Mouse (Mus musculus) thymus, postnatal 25 days (tissue): ENCODE results near the gene Fer.

Experiments used
- DNase-seq: peaks from one replicate; pipeline ENCODE4 v3.0.0; 2022

Fer gene

DNA sequence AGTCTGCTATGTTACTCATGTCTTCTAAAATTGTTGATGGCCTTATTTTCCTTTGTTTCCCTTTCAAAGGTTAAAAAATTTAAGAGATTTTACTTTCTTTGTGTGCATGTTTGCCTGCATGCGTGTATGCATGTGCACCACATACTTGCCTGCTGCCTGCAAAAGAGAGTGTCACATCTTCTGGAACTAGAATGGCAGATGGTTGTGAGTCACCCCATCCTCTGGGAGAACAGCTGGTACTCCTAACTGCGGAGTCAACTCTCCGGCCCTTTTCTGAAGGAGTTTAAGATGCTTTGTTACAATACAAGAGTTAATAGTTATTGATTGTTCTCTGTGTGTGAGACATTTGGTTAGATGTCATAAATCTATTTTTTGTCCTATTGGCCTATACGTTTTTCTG, 16.0 kb downstream of the Fer start:
- DNase-seq = no peak

DNA sequence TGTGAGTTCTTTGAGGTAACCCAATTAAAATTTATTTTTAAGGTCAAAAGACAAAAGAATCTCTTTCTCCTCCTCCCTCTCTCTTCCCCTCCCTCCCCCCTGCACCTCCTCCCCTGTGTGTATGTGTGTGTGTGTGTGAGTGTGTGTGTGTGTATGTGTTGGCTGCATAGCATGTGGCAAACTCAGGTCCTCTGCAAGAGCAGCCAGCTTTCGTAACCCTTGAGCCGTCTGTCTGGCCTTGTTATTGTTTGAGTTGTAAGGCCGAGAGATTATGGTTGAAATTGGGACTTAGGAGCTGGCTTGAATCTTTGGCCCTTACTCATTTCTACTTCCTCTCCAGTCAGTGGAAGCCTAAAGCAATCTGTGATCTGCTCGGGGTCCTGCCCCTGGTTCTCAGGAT, 17.1 kb downstream of the Fer start:
- no peak for DNase-seq

DNA sequence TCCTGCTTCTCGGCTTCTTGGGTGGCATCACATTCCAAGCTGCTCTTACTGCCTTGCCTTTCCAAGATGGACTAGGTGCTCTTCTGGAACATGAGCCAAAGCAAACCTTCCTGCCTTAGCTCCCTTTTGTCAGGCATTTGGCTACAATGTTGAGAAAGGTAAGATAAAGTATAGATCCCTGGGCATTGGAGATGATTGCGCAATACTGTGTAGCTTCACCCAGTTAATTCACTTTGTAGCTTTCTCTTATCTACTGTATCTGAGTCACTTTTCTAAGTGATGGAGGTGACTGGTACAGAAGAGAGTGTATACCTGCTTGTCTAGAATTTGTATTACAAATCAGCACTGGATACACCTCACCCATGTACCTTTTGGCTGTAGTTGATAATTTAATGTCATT, 24.1 kb downstream of the Fer start:
- DNase-seq = no peak

DNA sequence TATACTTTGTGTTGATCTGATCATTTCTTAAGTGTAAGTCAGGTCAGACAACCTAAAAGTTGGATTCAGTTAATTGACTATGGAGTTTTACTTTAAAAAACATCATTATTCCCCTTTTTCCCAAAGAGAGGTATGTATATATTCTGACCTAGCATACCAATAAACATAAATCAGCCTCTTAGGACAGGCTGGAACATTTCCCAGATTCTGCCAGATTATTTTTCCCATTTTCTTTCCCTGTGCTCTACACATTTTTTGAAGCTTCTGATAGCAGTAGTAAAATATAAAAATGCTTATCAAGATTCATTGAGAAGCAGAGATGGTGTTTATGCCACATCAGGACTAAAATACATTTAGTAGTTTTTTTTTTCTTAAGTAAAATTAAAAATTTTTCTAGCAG, 27.7 kb downstream of the Fer start:
- DNase-seq = no peak

DNA sequence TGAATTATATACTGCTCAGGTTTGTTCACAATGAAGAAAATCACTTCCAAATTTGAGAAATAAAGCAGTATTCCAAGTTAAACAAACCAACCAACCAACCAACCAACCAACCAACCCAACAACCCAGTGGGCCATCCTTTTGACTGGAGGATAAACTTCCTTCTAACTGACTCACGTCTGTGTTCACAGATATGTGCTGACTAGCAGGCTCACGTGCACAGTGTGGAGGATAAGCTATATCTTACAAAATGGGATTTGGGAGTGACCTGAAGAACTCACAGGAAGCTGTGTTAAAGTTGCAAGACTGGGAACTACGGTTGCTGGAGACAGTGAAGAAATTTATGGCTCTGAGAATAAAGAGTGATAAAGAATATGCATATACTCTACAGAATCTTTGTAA, 33.0 kb downstream of the Fer start:
- DNase-seq = no peak

DNA sequence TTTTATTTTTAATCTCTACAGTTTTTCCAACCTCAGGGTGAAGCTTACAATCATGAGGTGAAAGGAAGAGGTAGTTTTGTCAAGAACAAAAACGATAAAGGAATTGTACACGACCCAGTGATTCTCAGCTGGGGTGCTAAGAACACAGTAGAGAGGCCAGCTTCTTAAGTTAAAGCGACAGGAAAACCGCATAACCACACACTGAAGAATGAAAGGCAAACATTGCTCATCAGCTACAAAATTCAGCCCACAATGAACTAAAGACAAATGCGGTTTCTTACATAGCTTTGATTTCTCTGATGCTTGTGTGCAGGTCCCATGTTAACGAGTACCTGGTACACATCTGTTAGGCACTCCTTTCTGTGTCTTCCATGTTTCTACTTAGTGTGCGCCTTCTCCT, 34.2 kb downstream of the Fer start:
- no peak for DNase-seq

DNA sequence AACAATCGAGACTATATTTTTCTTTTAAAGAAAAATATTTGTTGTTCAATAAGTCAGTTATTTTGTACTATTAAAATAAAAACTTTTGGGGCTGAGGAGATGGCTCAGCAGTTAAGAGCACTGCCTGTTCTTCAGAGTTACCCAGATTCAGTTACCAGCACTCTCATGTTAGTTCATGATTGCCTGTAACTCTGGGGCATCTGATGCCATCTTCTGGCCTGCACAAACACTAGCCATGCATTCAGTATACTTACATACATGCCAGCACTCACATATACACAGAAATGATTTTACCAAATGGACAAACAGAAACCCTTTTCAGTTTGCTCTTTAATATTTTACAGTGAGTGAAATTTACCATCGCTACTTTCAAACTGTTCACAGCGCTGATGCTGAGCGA, 46.4 kb downstream of the Fer start:
- DNase-seq = no peak

DNA sequence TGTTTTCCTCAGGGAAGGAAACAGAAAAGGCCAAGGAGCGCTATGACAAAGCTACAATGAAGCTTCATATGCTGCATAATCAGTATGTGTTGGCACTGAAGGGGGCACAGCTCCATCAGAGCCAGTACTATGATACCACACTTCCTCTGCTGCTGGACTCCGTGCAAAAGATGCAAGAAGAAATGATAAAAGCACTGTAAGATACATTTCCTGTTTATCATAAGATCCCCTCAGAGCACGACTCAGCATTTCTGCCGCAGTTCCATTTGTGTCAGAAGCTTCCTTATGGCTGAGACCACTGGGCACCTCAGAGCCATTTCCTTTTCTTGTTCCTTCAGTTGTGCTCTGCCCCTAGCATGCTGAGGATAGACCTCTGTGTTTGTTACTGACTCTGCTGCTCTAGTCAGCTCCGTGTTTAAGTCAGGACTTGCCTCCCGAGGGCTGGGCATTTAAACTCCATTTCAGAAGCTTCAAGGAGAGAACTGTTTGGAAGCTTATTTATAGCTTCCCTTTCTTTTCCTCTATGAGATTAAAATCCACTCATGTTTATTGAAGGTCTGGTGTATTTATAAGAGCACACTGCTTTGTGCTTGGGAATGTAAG, 58.8 kb downstream of the Fer start:
- DNase-seq = no peak

DNA sequence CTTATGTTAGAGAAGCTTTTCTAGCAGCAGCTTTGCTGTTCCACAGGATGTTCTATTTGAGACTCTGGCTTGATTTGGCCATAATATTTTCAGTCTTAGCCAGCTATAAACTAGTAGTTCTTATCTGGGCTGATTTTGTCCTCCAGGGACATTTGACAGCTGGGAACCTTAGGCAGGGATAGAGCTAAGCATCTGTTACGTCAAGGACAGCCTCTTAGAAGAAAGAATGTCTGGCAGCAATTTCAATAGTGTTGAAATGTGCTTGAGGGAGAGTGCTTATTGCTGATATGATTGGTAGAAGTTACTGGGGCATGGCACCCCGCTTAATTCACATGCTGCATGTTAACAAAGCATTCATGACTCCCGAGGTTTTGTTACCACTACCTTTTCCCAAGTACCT, 62.7 kb downstream of the Fer start:
- no peak for DNase-seq

DNA sequence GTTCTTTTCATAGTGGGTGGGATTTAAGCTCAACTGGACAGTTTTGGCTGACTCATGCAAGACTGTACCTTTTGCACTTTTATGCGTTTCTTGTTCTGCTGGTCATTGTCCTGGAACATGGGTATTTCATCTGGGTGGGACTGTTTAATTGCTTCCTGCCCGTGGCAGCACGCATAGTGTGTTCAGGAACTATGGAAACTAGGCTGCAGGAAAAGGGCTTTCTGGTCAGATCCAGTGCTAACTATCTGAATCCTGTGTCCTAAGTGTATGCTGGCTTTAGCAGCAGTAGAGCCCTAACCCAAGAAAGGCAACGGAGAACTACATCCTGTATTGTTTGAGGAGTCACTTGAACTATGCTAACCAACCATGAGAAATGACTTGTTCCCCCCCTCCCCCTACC, 67.8 kb downstream of the Fer start:
- DNase-seq = no peak

DNA sequence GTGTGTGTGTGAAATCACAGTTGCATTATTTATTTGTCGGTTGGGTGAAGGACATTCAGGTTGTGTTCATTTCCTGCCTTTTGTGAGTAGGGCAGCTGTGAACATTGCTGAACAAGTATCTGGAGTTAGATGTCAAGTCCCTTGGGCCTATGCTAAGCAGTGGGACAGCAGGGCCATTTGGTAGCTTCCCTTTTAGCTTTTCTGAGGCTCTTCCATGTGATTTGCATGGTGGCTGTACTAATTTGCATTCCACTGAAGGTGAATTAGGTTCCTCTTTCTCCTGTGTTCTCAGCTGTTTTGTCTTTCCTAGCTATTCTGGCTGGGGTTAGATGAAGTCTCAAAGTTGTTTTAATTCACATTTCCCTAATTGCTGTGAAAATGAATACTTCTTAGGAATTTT, 68.7 kb downstream of the Fer start:
- no peak for DNase-seq

DNA sequence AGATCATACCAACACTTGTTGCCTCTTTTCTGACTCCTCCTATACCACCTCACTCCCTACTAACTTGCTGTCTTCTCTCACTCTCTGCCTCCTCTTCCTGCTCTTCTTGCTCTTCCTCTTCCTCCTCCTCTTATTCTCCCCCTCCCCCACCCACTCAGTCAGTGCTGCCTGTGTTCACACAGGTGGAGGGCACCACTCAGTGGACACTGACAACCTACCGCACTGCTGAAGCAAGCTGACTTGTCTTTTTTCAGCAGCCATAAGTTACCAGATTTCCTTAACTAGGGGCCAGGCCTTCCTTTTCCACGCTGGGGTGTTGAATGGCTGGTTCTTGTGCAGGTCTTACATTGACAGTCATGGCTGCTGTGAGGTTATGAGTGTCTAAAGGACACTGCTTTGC, 72.5 kb downstream of the Fer start:
- DNase-seq = no peak

DNA sequence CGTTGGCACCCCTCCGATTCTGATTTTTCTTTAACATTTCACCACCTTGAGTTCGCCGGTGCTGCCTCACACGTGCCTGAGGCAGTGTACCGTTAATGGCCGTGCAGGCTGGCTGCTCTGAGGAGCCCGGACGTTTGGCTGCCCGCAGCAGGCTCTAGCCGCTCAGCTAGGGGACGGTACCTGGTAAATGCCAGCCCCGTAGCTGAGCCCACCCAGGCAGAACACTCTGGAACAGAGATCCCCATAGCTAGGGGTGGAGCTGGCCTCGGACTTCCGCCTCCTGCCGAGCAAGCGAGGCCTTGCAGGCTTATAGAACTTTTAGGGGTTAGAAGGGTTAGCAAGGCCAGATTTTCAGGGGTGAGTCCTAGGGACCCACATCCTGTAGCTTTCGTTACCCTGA, 75.0 kb downstream of the Fer start:
- no peak for DNase-seq

DNA sequence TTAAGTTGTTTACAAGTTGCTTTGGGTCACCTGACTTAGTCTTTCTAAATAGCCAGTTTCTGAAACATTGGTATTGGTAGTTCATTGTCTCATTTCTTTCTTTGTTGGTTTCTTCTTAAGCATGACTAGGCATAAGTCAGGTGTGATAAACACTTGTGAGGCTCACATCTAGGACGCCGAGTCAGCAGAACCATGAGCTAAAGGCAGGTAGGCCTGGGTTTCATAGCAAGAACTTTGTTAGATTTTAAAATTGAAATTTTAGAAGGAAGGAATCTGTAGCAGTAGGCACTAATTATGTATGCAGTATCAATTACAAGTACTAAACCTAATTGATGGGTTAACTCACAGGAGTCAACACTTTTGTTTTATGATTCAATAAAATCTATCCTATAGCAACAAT, 83.9 kb downstream of the Fer start:
- no peak for DNase-seq

DNA sequence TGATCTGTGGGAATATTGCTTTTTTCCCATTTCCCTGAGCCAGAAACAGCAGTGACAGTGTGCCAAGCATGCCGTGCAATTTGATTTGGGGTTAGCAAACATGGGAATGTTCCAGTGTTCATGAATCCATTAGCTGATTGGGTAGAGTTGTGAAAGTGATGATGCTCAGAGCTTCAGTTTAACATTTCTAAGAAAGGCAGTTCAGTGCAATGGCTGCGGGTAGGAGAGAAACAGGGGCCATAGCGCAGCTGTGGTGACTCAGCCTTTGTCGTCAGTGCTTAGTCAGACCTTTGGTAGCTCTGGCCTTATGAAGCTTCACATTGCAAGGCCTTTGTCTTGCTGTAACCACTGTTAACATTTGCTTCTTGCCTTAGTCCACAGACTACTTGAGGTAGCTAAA, 85.9 kb downstream of the Fer start:
- no peak for DNase-seq

DNA sequence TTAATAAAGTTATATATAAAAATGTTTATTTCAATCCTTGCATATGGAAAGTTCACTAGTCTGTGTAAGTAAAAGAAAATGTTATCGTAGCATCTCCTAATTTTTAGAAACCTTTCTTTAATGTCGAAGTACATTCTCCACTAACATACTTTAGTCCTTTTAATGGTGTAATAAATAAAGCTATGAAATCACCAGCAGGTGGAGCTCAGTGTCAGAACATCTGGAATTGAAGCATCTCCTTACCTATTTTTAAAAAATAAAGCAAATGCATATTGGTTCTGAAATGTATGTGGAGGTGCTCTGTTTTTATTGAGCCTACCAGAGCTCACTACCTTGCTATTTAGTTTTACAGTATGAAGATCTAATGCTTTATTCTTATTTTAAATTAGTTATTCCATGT, 88.6 kb downstream of the Fer start:
- no peak for DNase-seq

DNA sequence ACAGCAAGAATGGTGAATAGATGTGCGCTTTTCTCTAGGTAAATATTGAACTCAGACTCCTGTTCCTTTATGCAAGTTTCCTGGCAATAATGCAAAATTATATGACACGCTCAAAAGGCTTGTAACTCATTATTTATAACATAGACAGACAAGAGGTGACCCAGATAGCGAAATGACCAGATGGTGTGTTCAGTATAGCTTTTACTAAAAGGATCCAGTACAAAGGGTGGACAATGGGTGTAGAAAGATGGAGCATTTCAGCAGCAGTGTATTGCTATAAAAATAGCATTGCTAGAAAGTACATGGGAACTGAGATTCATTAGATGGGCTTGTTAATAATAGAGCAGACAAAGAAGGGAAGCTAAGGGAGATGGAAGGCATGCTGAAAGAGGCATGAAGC, 104.2 kb downstream of the Fer start:
- no peak for DNase-seq

DNA sequence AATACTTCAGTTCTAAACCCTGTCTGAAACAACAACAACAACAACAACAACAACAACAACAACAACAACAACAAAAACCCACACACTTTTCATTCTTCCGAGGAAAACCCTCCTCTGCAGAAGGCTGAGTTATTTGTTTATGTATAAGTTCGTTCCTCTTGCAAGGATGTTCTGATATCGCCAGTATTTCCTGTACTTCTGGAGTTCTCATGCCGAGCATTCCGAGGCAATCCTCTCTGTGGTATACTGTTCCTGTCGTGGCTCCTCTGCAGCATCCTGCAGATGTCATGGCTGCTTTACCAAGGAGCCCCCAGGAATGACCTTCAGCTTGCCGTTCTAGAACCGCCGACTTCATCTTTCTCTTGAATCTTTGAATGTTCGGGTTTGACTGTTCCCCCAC, 106.6 kb downstream of the Fer start:
- DNase-seq = no peak

DNA sequence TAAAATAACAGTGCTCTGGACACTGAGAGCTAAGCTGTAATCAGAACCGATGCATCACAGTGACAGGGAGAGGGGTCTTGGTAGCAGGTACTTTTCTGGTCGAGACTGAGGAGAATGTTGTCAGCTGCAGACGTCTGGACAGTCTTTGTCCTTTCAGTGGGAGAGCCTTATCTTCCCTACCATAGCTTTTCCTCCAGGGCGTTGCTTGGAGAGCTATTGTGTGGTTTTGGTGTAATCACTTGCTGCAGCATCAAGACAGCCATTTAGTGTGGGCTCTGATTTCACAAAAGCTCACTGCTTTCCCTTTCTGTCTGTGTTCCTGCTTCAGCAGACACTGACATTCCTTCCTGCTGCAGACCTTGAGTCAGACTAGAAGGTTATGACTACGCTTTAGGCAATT, 107.4 kb downstream of the Fer start:
- DNase-seq = no peak

DNA sequence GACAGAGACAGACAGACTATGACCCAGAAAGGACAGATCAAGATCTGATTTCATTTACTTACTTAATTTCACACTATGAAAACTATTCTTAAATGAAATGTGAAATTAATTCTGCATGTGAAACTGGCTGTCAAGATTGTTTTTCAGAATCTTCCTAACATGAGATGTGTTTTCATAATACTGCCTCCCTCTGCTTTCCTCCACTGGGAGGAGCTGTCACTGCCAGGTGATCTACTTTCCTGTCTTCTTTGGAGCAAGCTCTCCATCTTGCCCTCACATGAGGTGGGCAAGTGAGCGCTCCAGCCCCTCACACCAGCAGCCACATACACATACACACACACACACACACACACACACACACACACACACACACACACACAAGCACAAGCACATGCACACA, 108.1 kb downstream of the Fer start:
- no peak for DNase-seq

DNA sequence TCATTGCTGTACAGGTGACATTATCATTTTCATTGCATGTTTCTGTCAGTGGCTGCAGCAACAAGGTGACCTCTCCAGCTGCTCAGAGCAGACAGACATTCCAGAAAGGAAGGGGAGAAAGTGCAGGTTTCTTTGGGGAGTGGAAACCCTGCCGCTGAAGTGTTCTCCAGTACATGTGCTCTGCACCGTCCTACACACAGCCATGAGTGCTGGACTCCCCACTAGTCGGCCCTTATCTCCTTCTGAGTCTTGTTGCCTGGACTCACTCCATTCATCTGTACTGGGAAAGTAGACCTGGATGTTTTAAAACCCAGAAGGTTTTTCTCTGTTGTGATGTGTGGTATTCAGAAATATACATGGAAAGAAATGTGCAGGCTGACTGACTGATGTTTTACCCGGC, 109.3 kb downstream of the Fer start:
- no peak for DNase-seq

DNA sequence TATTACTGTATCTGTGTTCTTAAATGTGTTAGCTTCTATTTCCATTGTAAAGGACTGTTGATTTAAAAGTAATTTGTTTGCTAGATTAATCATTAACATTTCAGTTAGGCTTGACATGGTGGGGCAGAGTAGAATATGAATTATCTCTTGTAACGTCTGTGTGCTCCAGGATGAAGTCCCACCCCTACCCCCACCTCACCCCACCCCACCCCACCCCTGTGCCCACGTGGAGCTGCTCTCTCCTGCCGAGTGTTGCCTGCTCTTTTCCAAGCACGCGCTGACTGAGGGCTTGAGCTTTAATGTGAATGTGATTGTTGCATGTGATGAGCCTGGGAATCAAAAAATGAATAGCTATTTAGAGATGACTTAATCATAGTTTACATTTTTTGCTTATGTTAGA, 110.9 kb downstream of the Fer start:
- DNase-seq = no peak

DNA sequence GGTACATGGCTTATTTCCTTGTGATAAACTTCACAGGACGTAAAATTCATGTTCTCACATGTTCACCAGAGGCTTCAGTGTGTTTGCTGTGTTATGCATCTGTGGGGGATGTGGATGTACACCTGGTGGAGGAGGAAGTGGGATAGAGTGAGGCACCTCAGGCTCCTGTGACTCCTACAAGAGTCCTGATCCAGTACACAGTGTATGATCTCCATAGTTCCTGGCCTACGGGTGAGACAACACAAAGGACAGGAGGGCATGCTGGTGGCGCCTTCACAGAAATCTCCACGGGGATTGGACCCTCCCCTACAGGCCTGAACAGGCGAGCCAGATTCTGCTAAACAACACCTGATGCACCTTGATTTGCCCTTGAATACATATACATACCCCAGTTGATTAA, 111.4 kb downstream of the Fer start:
- no peak for DNase-seq

DNA sequence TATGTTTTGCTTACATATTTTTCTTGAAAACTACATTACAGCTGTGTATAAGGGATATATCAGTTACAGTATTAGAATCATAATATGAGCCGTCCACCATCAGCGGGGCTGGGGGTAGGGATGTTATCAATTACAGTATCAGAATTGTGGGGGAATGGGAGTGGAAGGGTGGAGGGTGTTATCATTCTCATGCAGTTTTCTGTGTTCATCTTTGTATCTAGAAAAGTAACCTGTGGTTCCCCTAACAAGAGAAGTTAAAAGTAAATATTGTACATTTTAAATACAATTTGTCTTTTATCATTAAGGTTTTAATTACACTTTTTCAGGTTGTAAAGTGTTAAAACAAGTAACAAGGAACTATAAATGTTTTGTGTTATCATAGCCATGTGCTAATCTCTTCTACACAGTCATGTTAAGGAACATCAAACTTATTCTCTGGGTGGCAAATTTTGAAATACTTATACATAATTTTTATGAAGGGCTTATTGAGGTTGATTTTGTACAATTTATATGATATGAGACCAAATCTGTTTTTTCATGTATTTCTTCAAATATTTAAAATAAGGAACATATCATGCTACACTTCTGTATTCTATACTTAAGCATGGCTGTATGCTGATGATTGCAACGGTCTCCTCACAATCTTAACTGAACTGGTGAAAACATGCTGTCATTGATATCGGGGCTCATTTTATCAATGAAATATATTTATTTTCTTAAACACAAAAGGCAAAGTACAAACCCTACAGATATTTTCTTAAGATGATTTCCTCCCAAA, 116.1 kb downstream of the Fer start:
- no peak for DNase-seq

DNA sequence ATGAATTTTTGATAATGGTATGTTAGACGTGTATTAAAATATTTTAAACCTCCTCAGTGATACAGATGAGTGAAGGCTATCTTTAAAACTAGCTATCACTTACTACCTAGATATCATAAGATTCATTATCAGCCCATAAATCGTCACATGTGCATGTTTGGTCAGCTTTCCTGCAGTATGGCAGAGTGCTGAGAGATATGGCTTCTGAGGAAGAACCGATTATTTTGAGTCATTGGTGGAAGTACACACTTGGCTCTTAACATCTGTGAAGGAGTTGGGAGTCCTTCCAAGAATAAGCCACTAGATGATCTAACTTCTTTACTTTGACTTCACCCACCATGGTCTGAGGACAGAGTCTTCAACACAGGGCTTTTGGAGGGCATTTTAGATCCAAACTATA, 117.3 kb downstream of the Fer start:
- no peak for DNase-seq
